Mouse (Mus musculus): ENCODE results near the gene 4930544D05Rik. TPM values are rescaled to one million over a fixed set of nuclear protein-coding genes. Genes with fewer than 3 reads are reported as not detected.

The 4930544D05Rik gene
- total and polyA plus RNA-seq, 2 experiments from 2014 or later, result not detected

DNA sequence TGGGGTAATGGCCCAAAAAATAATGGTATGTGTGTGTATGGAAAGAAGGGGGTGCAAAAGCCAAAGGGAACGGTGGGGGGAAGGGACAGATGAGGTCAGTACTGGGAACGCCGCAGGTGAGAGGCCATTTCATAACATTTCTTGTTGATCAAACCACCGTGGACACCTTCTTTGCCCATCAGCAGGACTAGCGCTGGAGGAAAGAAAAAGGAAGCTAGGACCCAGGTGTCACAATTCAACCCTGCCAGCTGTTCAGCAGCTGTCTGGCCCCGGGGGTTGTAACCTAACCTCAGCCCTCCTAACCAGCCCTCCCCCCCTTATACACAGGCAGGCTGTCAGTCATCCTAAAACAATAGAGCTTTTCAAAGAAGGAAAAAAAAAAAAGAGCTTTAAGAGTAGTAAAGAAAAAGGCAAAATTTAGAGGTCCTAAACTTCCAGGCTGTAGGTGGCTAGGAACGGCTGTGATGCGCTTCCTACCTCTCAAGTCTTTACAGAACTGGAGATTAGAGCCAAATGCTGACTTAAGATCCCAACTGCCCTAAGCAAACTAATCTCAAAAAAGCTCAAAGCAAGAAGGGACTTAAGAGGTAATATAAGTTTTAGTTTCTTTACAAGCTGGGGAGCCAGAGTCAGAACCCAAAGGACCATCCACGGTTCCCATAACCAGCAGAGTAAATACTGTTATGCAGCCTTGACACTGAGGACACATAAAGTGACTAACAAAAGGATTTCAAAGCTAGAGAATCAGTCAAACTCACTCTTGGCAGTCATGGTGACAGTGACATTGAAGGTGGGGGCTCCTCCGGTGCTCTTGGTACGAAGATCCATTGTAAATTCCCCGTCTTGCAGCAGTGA, 36.6 kb downstream of the 4930544D05Rik start:
- H3K27me3 ChIP-seq (ENCODE audit: insufficient read depth, low read length), result no peaks in the 10 kb centered on the region
- no peaks in the 10 kb centered on the region for H3K9me3 ChIP-seq (ENCODE audit: low read length)
- 69% methylated on average over 12 of the region's 12 CpGs for WGBS
- H3K36me3 ChIP-seq (ENCODE audit: insufficient read depth, low read length), result peaks cover 28% of the 10 kb centered on the region
- ATAC-seq (no peak), DNase-seq (ENCODE audit: low spot score) (no peak)
- H3K4me1 ChIP-seq (ENCODE audit: insufficient read depth, low read length), result peaks cover 15% of the 10 kb centered on the region; the same call in 1 of the 2 replicates
- H3K9ac ChIP-seq (replicated peaks; ENCODE audit: low read length), result no peak overlapping the region; the same call in 1 of the 2 replicates
- TF ChIP-seq CTCF (IDR thresholded peaks at IDR 0.05; ENCODE audit: low read depth), result no peak
- H3K4me2 ChIP-seq (ENCODE audit: low read depth, low read length), result peak overlapping the region; percentile 75
- H3K27ac ChIP-seq, result no peak overlapping the region
- H3K4me3 ChIP-seq (ENCODE audit: low read length), result peak overlapping the region; percentile 99; the same call in 1 of the 2 replicates

GRCm38 (mm10) chr11:70652884-70653344, 37.3 kb downstream of the 4930544D05Rik start:
- Histone ChIP-seq H3K9me3 (ENCODE audit: low read length) (no peaks in the 10 kb centered on the region), H3K27me3 (ENCODE audit: insufficient read depth, low read length) (no peaks in the 10 kb centered on the region), H3K9ac (replicated peaks; ENCODE audit: low read length) (peak overlapping the region; percentile 100), H3K36me3 (ENCODE audit: insufficient read depth, low read length) (peaks cover 28% of the 10 kb centered on the region), H3K4me1 (ENCODE audit: insufficient read depth, low read length) (peaks cover 15% of the 10 kb centered on the region; the same call in 1 of the 2 replicates), H3K4me2 (ENCODE audit: low read depth, low read length) (peak overlapping the region; percentile 75), H3K27ac (peak overlapping the region; percentile 99; the same call in 1 of the 2 replicates), H3K4me3 (ENCODE audit: low read length) (peak overlapping the region; percentile 99)
- no peak for ATAC-seq
- DNase-seq (ENCODE audit: low spot score), result no peak
- 58% methylated on average over 6 of the region's 6 CpGs for WGBS
- no peak for TF ChIP-seq CTCF (IDR thresholded peaks at IDR 0.05; ENCODE audit: low read depth)

- ATAC-seq, result peak; percentile 65
- no peak for TF ChIP-seq CTCF (IDR thresholded peaks at IDR 0.05; ENCODE audit: low read depth)
- 1% methylated on average over 56 of the region's 63 CpGs for WGBS
- Histone ChIP-seq H3K4me2 (ENCODE audit: low read depth, low read length) (peak overlapping the region; percentile 75), H3K27me3 (ENCODE audit: insufficient read depth, low read length) (no peaks in the 10 kb centered on the region), H3K4me1 (ENCODE audit: insufficient read depth, low read length) (0 out of 2 replicates have a peak, but pooled peaks cover 11% of the 10 kb centered on the region), H3K9me3 (ENCODE audit: low read length) (no peaks in the 10 kb centered on the region), H3K9ac (replicated peaks; ENCODE audit: low read length) (peak overlapping the region; percentile 100), H3K4me3 (ENCODE audit: low read length) (peak overlapping the region; percentile 99), H3K36me3 (ENCODE audit: insufficient read depth, low read length) (peaks cover 28% of the 10 kb centered on the region), H3K27ac (peak overlapping the region; percentile 99)
- peak; percentile 79 for DNase-seq (ENCODE audit: low spot score)
Observed at GRCm38 (mm10) chr11:70653345-70654197, 37.9 kb downstream of the 4930544D05Rik start.

DNA sequence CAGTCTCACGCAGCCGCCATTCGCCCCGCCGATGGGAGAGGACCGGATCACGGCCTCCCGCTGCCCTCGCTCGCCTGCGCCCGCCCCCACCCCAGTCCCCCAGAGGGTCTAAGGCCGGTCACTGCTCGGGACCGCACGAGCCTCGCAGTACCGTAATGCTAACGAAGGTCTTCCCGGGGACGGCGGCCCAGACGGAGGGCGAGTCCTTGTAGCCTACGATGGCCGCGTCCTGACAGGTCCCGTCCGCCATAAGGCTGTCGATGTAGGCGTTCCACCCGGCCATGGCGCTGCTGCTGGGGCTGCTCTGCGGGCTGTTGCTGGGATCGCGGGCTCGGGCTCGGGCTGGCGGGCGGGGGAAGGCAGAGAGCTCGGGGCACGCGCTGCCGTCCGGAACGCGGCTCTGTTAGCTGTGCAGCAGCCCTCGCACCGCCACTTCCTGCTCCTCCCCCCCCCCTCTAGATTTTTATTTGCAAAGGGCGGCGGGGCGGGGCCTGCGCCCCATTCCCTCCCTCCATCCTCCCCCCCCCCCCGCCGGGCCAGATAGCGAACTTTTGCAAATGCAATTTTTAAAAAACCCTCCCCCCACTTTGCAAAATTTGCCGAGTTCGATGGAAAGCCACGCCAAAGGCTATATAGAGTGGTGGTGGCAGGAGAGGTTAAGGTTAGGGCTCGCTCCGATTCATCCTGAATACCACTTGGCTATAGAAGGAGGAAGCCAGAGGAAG, 38.7 kb downstream of the 4930544D05Rik start, which contains the start of gene Pfn1:
Gene Pfn1, minus strand, starts transcription at position 447 of the 725 bp plus-strand sequence.
- peak; percentile 89 for DNase-seq (ENCODE audit: low spot score)
- H3K4me3 ChIP-seq (ENCODE audit: low read length), result peak within 1 kb of the TSS; percentile 99
- WGBS, result under 1% methylated on average over 43 of the region's 61 CpGs
- no peak for TF ChIP-seq CTCF (IDR thresholded peaks at IDR 0.05; ENCODE audit: low read depth)
- no peaks in the 10 kb centered on the region for H3K27me3 ChIP-seq (ENCODE audit: insufficient read depth, low read length)
- peak; percentile 68 for ATAC-seq
- peak within 1 kb of the TSS; percentile 99 for H3K27ac ChIP-seq
- H3K4me1 ChIP-seq (ENCODE audit: insufficient read depth, low read length), result 0 out of 2 replicates have a peak, but pooled peaks cover 11% of the 10 kb centered on the region
- H3K36me3 ChIP-seq (ENCODE audit: insufficient read depth, low read length), result peaks cover 24% of the 10 kb centered on the region
- peak within 1 kb of the TSS; percentile 100 for H3K9ac ChIP-seq (replicated peaks; ENCODE audit: low read length)
- H3K4me2 ChIP-seq (ENCODE audit: low read depth, low read length), result peak within 1 kb of the TSS; percentile 75
- no peaks in the 10 kb centered on the region for H3K9me3 ChIP-seq (ENCODE audit: low read length)

DNA sequence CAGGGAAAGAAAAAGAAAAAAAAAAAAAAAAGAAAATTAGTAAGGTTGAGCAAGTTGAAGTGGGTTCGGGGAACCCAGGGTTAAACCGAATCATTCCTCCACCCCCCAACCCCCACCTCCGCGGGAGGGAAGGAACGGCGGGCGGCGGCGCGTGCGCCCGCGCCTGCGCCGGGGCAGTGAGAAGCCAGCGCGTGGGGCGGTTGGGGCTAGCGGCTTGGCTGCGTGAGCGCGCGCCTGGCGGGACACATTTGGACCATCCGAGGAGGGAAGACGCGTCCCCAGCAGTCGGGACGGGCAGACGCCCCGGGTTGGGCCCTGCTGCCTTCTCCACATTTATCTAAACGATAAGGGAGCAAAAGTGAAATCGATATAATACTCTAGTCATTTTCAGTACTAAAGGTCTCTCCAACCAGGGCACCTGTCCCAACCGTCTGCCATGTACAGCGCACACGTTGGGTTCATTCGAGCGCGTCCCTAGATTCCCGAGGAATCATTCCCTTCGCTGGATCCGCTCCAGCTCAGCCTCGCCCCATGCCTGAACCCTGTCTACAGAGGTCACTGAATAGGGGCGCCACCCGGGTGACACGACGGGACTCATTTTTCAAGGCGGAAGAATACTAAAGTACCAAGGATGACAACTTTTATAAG, 39.4 kb downstream of the 4930544D05Rik start:
- no peak for TF ChIP-seq CTCF (IDR thresholded peaks at IDR 0.05; ENCODE audit: low read depth)
- Histone ChIP-seq H3K27me3 (ENCODE audit: insufficient read depth, low read length) (no peaks in the 10 kb centered on the region), H3K9me3 (ENCODE audit: low read length) (no peaks in the 10 kb centered on the region), H3K27ac (peak overlapping the region; percentile 99), H3K4me3 (ENCODE audit: low read length) (peak overlapping the region; percentile 99), H3K36me3 (ENCODE audit: insufficient read depth, low read length) (peaks cover 17% of the 10 kb centered on the region; the same call in 1 of the 2 replicates), H3K4me1 (ENCODE audit: insufficient read depth, low read length) (0 out of 2 replicates have a peak, but pooled peaks cover 11% of the 10 kb centered on the region), H3K9ac (replicated peaks; ENCODE audit: low read length) (peak overlapping the region; percentile 100), H3K4me2 (ENCODE audit: low read depth, low read length) (peak overlapping the region; percentile 75)
- WGBS, result under 1% methylated on average over 48 of the region's 48 CpGs
- DNase-seq (ENCODE audit: low spot score), result peak; percentile 90
- ATAC-seq, result peak; percentile 64

Data from hindbrain, postnatal 0 days (tissue).